Mouse (Mus musculus): ENCODE data around the gene Plcd4. TPM values are rescaled to one million over a fixed set of nuclear protein-coding genes. Genes with fewer than 3 reads are reported as not detected.

Gene Plcd4
- polyA plus RNA-seq, 1 experiment from 2014 or later, result 0.48 TPM

Small RNA genes lying within 50 kb of the gene (microRNA-seq; reads per million reads assigned to microRNA genes)
- gene Gm25035, result not detected

Other genes with a start within 250 kb of the Plcd4 start
- 25.5 and 33.1 TPM in 2 replicates for gene Tmbim1, start 237.3 kb upstream of the Plcd4 start, polyA plus RNA-seq (2016; fragmentation: Nextera tagmentation; extraction: Ambion mirVana)
- gene Catip, start 180.8 kb upstream of the Plcd4 start, polyA plus RNA-seq (2016; fragmentation: Nextera tagmentation; extraction: Ambion mirVana), result 0.20 and 0.28 TPM in 2 replicates
- 1.1 and 1.6 TPM in 2 replicates for gene Slc11a1, start 167.7 kb upstream of the Plcd4 start, polyA plus RNA-seq (2016; fragmentation: Nextera tagmentation; extraction: Ambion mirVana)
- gene Ctdsp1, start 151.4 kb upstream of the Plcd4 start, polyA plus RNA-seq (2016; fragmentation: Nextera tagmentation; extraction: Ambion mirVana), result 55.9 and 69.2 TPM in 2 replicates
- 0.94 and 1.1 TPM in 2 replicates for gene Vil1, start 133.5 kb upstream of the Plcd4 start, polyA plus RNA-seq (2016; fragmentation: Nextera tagmentation; extraction: Ambion mirVana)
- 46.7 and 67.1 TPM in 2 replicates for gene Cnot9, start 36.8 kb upstream of the Plcd4 start, polyA plus RNA-seq (2016; fragmentation: Nextera tagmentation; extraction: Ambion mirVana)
- 26.8 and 28.3 TPM in 2 replicates for gene Usp37, start 1.4 kb downstream of the Plcd4 start, polyA plus RNA-seq (2016; fragmentation: Nextera tagmentation; extraction: Ambion mirVana)
- gene Zfp142, start 45.4 kb downstream of the Plcd4 start, polyA plus RNA-seq (2016; fragmentation: Nextera tagmentation; extraction: Ambion mirVana), result 6.8 and 9.2 TPM in 2 replicates
- 23.3 TPM in 2 replicates for gene Bcs1l, start 45.4 kb downstream of the Plcd4 start, polyA plus RNA-seq (2016; fragmentation: Nextera tagmentation; extraction: Ambion mirVana)
- 25.4 and 32.8 TPM in 2 replicates for gene Rnf25, start 58.5 kb downstream of the Plcd4 start, polyA plus RNA-seq (2016; fragmentation: Nextera tagmentation; extraction: Ambion mirVana)
- gene Stk36, start 58.6 kb downstream of the Plcd4 start, polyA plus RNA-seq (2016; fragmentation: Nextera tagmentation; extraction: Ambion mirVana), result 4.1 and 6.2 TPM in 2 replicates
- gene Ttll4, start 118.9 kb downstream of the Plcd4 start, polyA plus RNA-seq (2016; fragmentation: Nextera tagmentation; extraction: Ambion mirVana), result 27.8 and 28.9 TPM in 2 replicates
- gene Cyp27a1, start 170.7 kb downstream of the Plcd4 start, polyA plus RNA-seq (2016; fragmentation: Nextera tagmentation; extraction: Ambion mirVana), result 11.4 and 17.5 TPM in 2 replicates
- 2.3 and 6.8 TPM in 2 replicates for gene Prkag3, start 206.3 kb downstream of the Plcd4 start, polyA plus RNA-seq (2016; fragmentation: Nextera tagmentation; extraction: Ambion mirVana)
- gene Wnt6, start 229.0 kb downstream of the Plcd4 start, polyA plus RNA-seq (2016; fragmentation: Nextera tagmentation; extraction: Ambion mirVana), result 4.0 and 11.9 TPM in 2 replicates
- 0.07 and 0.29 TPM in 2 replicates for gene Wnt10a, start 248.6 kb downstream of the Plcd4 start, polyA plus RNA-seq (2016; fragmentation: Nextera tagmentation; extraction: Ambion mirVana)